Mouse (Mus musculus) frontal cortex, adult (tissue): ENCODE results near the gene Flcn.

Experiments used
- ATAC-seq: cut with Nextera tagmentation; 2 replicates; pipeline ENCODE4 v1.9.2; 2017; ENCODE audit warnings: mild to moderate bottlenecking, moderate library complexity, mixed read lengths; ENCODE audit not compliant: low TSS enrichment

The Flcn gene

DNA sequence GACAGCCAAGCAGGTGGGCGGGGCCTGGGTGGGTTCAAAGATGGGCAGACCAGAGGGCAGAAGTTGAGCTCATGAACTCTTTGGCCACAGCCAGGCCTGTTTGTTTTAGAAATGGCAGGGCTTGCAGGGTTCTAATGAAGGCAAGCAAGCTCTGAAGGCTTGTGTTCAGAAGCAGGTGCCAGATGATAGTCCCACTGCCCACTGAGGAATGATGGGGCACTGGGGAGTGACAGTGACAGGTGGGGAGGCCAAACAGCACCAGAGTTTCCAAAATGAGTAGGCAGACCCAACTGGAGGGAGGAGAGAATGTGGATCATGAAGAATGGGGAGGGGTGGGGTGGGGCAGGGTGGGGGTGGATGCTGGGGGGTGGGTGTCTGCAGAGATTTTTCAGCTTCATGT is 4.6 kb downstream of the Flcn start:
- no peak for ATAC-seq

DNA sequence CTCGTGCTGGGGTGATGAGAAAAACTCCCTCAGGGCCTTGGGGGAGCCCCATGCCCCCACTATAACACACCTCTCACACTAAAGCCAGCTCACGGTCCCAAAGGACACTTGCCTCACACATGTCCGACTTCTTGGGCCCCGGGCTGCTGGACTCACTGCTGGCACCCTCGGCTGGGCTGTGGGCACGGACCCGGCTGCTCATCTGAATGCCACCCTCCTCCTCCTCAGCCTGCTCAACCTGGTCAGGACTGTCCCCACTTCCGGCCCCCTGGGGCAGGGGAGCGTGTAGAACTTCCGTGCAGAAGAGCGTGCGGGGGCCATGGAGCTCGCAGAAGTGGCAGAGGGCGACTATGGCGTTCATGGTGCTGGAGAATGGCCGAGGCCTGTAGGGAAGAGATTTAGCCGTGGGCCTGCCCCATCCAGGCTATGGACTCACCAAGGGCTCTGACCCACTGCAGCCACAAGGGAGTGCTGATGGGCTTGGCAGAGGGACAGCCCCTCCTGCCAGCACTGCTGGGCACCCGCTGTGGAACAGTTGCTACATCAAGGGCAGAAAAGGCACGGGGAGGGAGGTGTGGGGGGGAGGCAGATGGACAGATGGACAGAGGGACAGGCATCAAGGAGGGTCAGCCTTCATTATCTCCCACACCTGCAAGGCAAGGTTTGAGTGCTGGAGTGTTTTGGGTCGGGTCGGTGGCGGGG is 5.3 kb downstream of the Flcn start:
- ATAC-seq, result no peak

DNA sequence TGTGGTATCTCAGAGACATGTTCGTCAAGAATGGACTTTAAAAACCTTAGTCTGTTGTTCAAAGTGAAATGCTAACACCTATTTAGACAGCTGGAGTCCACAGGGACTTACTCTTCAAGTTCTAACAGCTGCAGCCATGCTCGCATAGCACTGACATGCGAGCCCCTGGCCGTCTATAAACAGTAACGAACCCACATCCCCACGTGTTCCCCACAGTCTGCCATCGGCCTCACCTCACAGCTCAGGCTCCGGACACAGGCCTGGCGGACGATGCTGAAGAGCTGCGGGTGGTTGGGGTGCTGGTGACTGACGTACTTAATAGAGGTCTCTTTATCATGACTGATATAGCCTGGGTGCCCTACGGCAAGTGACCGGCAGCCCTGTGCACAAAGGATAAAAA is 6.3 kb downstream of the Flcn start:
- ATAC-seq, result no peak

DNA sequence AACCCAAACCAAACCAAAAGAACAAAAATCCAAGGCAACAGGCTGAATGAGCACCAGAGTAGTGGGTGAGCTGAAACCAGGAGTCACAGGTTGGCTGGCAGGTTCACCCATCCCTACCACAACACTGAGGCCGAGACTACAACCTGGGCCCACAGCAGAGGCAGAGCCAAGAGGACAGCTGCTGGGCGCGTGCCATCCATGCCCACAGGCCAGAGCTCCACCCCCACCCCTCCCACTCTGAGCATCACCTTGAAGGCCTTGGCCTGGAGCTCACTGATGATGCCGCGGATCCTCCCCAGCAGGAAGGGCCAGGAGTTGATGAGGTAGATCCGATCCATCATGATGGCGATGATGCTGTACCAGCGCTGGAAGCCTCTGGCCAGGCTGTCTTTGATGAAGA is 7.9 kb downstream of the Flcn start:
- no peak for ATAC-seq

DNA sequence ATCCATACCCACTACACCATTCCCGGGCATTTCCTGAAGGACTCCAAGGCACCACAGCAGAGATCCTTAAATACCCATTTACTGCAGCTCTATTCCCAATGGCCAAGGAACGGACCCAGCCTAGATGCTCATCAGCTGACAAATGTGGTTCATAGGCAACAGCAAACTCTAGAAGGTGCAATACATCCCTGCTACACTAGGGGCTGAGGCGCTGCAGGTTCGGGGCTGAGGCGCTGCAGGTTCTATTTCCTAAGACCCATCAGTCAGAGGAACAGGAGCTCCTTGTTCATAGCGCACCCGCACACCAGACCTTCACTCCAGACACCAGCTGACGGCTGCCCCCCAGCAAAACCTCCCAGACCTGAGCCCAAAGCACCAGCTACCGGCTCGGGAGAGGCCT is 9.4 kb downstream of the Flcn start:
- no peak for ATAC-seq

DNA sequence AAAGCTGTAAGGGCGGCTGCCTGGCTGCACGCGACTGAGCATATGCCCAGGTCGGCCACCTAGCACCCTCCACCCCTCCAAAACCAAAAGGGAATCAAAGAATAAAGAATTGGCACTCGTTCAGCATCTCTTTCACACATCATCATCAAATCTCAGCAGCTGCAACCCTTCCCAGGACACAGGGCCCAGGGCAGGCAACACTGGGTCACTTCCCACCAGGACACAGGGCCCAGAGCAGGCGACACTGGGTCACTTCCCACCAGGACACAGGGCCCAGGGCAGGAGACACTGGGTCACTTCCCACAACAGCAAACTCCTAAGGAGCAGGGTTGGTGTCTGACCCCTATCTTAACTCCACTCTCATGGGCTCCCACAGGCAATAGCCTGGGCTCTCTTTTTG is 16.4 kb downstream of the Flcn start:
- no peak for ATAC-seq

DNA sequence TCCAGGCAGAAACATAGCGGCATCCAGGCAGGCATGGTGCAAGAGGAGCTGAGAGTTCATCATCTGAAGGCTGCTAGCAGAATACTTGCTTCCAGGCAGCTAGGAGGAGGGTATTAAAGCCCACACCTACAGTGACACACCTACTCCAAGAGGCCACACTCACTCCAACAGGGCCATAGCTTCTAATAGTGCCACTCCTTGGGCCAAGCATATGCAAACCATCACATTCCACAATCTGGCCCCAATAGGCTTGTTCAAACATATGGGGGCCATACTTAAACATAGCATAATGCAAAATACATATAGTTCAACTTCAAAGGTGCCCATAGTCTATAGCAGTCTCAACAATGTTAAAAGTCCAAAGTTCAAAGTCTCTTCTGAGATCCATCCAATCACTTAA is 20.5 kb downstream of the Flcn start:
- no peak for ATAC-seq

DNA sequence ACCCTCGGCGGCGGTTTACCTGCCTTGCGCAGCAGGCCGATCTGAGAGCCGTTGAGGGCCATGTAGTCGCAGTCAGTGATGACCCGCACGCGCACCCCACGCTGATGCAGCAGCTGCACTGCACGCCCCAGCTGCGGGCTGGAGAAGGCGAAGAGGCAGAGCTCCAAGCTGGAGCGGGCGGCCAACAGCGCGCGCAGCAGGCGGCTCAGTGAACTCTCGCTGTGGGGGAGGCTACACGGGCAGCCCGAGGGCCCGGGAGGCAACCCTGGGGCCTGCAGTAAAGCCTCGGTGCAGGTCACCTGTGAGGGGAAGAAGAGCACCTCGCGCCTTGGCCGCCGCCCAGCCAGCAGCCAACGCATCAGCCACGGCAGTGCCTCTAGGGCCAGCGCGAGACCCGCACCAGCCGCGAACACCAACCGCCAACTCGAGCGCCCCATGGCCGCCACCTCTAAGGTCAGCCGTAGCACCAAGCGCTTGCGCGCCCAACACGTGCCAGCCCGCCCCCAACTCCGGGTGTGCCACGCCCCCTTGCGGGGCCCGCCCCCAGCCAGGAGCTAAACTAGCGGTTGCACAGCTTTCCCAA is 22.5 kb downstream of the Flcn start, which contains the start of gene Pld6:
Gene Pld6, minus strand, starts transcription at position 447 of the 583 bp plus-strand sequence.
- ATAC-seq, result peak; percentile 64; the same call in 1 of the 2 replicates

DNA sequence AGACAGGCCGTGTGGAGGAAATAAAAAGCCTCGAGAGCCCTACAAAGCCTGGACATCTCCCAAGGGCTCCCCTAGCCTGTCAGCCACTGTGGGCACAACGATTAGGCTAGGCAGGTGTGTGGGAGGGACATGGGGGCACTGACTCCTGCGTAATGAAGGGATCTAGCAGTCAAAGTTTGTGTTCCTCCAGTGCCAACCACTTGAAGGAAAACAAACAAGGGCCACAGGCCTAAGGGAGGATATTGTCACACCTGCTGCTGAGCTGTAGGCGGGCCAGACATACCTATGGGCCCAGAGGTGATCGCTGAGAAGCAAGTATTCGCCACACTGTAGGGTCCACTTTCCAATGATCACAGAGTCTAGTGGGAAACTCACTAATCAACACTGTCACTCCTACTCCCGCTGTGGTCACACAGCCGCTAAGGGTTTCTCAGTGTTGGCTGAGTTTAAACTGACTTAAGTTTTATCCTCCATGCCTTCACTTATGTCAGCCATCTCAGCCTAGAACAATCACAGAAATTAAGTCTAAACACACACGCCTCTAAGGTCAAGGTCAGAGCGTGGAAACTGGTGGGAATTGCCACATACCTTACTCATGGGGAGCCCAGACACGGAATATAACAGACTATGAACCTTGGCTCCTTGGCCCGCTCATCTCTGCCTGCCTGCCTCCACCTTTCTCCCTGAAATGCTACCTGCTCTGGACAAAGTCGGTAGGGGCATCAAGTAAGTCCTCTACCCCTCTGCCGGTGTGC is 23.2 kb downstream of the Flcn start:
- peak; percentile 19; the same call in 1 of the 2 replicates for ATAC-seq

DNA sequence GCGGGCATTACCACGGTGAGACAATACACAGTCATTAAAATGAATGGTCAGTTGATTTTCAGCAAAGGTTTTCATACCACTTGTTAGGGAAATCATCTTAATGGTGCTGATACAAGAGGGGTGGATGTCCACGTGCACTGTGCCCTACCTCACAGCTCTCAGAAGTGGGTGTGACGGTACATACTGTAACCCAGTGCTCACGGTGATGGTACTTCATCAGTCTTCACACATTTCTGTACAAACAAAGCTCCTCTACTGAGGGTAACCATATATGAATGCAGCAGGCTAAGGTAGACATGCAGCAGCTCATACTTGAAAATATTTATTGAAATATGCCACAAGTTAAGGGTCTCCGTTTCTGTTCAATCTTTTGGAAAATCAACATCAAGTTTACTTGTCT is 26.2 kb downstream of the Flcn start:
- no peak for ATAC-seq

DNA sequence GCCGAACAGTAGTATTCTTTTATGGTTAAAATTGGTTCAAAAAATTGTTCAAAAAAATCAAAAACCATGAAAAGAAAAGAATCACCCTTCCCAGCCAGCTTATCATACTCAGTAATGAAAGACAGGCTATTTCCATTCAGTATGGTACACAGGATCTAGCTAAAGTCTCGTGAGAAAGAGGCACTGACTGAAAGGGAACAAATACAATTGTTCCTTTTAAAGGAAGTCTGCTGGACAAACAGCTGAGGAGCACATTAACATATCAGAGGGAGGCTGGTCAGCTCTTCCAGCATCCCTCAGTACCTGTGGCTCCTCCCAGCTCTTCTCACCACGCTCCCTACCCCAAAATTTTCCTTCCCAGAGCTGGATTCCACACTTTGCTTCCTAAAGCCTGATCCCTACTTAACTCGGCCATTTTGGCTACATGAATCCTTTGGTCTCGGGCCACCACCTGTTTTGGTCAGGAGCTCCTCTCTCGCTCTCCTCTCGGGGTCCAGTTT is 27.7 kb downstream of the Flcn start:
- ATAC-seq, result no peak

DNA sequence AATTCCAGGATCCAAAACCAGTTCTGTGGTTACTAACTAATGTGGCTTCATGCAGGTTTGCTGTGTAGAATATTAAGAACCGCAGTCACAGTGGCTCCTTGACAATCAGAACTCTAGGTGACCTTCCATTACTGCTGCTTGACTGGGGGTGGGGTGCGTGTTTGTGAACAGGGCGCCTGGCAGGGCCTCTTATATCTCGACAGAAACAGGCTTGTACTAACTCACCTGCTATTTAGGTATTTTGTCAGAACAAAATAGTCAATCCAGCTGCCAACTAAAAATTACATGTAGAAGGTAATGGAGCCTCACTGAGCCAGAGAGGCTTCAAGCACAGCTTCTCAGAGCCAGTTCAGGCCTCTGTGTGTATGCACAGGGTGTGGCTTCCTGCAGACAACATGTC is 29.6 kb downstream of the Flcn start:
- ATAC-seq, result no peak

DNA sequence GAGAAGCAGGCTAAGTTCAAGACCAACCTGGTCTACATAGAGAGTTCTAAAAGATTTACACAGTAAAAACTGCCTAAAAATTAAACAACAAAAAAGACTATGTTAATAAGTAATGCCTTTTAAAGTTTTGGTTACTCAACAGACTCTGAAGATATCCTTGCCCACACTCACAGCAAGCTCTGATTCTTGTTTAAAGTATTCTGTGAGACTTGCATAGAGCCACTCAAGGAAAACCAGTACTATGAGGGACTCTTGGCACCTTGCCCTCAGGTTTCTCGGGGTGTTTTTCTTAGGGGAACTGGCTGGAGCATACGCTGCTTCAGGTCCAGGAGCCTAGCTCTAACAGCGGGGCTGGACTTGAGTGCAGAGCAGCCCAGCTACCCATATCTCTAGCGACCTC is 30.4 kb downstream of the Flcn start:
- ATAC-seq, result no peak

DNA sequence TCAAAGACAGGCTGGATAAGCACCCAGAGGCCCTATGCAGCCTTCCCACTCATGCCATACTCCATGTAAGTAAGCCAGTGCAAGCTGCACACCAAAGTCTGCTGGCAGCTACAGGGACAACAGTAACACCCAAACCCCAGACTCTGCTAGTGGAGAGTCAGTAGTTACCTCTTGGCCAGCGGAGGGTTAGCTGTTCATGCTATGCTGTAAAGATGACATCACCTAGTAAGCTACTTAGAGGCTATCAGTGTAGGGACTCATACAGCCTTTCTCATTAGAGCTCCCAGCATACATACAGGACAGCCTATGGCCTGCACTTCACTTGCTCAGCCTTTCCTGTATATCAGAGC is 31.0 kb downstream of the Flcn start:
- no peak for ATAC-seq

DNA sequence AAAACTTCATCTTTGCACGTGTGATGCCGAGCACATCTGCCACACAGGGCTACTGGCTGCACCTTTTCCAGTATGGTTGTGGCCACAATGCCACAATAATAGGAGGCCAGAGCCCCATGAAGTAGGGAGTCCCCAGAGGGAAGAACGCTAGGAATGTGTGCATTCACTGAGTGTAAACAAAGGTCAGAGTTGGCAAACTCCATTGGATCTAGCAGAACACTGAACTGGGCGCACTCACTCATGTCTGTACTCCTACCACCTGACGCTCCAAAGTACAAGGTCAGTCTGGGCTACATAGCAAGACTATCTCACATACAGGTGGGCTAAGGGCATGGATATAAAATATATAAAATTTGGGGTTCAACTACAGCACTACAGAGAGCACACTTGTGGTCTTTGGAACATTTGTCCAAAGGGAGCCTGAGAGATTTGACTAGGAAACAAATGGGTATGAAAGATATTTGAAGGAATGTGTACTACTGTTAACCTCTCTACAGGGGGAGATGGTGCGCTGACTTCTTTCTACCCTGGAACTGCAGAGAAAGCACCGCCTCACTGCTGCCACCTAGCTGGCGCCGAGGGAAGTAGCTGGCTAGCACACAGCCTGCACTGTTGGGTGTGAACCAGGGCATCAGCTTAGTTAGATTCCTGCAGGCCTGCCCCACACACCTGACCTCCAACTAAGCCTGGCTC is 31.5 kb downstream of the Flcn start:
- peak; percentile 70 for ATAC-seq

DNA sequence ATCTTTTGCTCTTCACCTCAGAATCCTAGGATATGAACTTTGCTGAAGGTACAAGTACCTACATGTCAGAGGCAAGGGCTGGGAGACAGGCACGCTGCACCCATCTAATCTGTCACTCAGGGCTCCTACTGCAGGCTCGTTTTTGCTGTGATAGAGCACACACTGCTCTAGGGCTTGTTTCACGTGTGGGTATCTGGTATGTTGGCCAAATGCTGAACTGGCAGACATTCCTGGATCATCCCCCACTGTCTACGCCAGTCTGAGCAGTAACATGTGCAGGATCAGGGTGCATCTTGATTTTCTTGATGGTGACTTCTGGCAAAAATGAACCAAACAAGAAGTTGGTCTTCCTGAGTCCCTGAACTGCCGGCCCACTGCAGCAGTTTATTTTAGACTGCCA is 32.6 kb downstream of the Flcn start:
- ATAC-seq, result peak; percentile 38

DNA sequence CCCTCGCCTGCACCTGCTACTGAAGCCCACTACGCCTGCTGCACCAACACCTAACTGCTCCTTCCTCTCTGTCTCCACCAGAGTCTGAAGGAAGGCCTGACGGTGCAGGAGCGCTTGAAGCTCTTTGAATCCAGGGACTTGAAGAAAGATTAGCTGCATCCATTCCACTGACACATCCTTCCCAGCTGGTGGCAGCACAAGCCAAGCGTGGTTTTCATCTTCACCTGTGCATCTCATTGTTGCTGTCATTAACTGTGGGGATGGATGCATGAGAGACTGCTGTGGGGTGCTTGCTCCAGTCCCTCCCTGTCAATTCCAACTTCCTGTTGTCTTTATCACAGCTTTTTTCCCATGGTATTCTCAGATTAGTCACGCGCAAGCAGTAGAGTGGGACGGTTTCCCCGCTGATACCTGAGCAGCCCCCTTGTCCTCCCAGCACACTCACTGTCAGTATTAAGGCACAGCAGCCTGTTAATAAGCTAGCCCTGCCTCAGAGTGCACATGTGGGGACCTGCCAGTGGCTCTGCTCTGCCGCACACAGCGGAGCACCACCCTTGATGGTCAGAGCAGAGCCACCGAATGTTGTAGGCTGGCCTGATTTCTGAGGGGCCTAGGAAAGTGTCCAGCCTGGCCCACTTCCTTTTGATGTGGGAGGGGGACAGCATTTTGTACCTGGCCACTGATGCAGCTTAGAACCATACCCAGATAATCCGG is 34.2 kb downstream of the Flcn start:
- no peak for ATAC-seq

DNA sequence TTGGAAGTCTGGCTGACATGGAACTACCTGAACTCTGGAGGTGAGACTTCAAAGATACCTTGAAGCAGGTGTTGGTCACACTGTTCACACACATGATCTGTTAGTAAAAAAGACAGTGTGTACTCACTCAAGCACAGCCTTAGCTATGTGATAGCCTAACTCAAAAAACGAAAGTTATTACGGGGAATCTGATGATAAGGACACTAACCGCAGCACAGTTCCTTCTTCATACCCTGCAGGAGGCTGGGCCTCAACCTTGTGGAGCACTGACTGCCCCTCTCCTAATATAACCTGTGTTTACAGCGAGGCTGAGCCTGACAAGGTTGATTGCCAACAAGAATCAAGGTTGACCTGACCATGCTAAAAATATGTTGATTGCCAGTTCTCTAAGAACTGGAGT is 35.3 kb downstream of the Flcn start:
- no peak for ATAC-seq

DNA sequence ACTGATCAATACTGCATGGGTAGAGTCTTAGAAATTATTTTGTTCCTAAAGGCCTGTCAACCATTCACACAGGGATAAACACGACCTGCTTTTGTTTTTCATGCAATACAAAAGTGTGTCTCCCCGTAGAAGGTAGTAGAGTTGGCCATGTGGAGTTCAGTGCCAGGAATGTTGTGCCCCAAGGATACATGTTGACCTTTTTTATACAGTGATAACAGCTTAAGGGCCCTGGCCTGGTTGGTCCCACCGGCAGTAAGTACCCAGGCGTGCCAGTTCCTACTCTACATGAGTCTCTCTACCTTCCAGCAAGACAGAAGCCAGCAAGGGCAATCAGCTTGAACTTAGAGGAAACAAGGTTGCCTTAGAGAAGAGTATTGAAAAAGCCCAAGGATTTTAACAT is 36.9 kb downstream of the Flcn start:
- ATAC-seq, result no peak

DNA sequence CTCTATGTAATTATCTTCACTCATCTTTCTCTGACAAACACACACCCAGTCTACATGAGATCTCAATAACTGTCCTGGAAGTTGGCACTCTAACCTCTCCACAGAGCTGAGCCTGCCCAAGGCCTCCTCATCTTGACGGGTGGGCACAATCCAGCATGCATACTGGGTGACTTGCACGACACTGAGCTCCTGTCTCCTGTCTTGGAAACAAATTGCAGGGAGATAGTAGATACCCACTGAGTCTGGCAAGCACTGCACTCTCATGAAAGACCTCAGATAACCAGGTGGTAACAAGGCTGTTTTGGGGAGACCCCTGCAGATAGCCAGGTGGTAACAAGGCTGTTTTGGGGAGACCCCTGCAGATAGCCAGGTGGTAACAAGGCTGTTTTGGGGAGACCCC is 37.5 kb downstream of the Flcn start:
- no peak for ATAC-seq

DNA sequence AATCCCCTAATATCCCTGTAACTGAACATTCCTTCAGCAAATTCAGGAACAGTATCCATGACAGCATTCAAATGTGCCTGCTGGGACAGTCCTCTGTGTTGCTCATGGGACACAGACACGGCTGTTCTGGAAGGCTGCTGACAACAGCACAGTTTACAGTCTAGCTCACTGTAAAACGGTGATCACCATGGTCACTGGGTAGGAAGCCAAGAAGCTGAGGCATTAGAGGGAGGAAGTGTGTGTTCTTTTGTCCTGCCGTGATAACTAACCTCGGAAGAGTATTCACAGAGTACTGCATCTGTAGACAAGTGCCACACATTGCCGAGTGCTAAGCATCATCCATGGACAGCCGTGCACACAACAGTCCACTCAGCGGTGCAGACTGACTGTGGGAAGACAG is 39.1 kb downstream of the Flcn start:
- no peak for ATAC-seq

DNA sequence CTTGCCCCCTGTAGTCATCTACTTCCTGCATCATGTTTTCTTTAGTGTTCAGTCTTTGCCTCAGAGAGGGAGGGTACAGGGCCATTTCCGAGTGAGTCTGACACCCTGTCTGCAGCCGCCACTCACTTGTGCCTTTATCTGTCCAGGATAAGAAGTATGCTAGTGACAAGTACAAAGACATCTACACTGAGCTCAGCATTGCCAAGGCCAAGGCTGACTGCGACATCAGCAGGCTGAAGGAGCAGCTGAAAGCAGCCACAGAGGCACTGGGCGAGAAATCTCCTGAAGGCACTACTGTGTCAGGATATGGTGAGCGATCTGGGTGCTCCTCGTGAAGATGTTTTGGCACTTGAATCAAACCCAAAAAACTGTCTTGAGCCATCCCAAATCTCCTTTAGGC is 40.1 kb downstream of the Flcn start:
- ATAC-seq, result peak; percentile 21; the same call in 1 of the 2 replicates
